Mouse (Mus musculus) right cerebral cortex, adult 18-20 months (tissue): Measurements from ENCODE around the gene Stat1.

ENCODE experiments used
- DNase-seq: peaks from one replicate; pipeline ENCODE4 v3.0.0; 2022; ENCODE audit warnings: mixed read lengths

Stat1 gene

DNA sequence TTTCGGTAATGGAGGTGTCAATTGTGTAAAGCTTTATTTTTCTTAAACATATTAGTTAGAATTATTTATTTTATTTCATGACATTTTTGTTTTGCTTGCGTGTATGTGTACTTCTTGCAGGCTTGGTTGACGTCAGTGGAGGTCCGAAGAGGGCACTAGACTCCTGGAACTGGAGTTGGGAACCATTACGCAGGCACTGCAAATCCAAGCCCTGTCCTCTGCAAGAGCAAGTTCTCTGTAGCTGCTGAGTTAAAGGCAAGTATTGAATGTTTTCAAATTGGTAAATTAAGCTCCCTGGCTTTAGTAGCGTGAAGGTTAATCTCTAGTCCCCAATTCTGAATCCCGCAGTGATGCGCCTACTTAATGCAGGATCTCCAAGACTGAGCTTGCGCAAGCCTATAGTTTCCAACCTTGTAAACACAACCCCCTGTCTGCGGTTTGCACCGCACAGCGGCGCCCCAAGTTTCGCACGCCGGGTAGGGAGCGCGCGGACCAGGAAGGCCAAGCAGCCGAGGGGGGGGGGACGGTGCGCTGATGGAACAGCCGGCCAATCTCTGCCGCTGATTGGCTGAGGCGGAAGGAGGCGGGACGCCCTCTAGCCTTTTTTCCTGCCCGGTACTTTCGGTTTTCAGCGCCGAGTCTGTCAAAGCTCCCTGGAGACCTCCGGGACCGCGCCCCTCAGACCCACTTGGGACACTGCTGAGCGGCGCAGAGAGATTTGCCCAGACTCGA, at the start of gene Stat1:
Gene Stat1, plus strand, starts transcription at position 581 of the 732 bp plus-strand sequence.
- DNase-seq, result peak; percentile 86

DNA sequence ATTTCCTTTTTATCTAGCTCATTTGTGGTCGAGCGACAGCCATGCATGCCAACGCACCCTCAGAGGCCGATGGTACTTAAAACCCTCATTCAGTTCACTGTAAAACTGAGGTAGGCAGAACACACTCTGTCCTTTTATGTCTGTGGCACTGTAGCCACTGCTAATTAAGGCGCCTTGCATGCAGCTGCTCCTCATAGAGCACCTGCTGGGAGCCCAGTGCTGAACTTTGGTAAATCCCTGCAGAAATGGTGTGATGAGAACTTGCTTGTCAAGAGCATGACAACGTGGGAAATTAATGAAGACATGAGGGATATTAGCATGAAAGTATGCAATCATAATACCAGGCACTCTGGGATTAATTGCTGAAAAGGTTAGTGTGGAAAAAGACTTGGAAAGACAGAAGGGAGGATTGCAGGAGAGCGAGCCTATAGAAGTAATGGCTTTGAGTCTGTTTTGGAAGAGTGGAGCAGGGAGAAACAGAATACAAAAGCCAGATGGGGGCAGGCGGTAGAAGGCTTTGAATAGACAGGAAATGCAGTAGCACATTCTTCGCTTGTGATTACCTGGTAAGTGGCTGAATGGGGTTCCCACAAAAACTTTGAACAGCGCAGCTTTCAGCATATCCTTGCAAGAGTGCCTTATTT, 39.4 kb upstream of the Stat1 start:
- DNase-seq, result no peak

DNA sequence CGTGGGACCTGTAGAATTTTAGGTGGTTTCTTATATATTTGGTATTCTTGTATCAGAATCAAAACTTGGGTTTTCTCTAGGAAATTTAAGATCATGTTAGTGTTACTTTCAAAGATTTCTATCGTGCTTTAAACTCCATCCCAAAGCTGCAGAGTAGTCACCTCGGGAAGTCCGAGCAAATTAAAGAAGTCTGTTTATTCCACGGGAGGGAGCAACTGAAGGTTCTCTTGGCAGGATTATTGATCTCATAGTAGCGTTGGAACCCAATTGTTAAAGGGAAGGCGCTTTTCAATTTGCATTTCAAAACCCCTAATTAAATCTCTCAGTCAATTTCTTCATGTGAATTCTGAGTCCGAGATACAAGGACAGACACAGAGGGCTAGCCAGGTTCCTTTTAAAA, 38.9 kb upstream of the Stat1 start:
- DNase-seq, result no peak

DNA sequence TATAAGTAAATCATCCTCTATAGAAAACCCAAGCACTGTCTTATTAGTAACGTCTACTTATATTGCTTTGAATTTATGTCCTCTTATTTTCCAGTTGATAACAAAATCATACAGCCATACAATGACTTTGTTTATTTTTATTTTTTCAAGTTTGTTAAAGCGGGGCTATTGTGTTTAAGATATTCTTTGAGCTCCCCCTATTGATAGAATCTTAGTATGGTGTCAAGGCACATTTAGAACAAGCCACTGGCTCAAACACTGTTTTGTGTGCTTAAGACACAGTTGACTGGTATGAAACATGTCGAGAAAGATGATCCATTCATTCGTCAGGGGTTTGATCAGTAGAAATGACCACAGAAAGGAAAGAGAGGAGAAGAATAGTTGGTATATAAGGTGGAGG, 33.0 kb upstream of the Stat1 start:
- DNase-seq, result no peak

DNA sequence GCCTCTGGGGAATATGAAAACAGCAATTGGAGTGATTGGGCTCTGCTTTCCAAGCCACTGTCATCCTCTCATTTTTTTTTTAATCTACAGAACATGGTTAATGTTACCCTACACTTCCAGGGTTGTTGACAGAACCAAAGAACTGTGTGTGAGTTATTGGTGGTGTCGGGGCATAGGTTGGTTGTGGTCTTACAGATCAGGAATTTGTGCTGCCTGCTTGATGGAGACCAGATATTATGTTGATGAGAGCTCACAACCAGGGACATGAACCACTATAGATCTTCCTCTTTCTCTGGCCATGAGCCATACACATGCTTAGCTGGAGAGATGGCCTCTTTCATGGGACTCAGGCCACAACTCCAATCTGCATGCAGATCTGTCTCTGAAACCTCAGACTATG, 32.1 kb upstream of the Stat1 start:
- DNase-seq, result no peak

DNA sequence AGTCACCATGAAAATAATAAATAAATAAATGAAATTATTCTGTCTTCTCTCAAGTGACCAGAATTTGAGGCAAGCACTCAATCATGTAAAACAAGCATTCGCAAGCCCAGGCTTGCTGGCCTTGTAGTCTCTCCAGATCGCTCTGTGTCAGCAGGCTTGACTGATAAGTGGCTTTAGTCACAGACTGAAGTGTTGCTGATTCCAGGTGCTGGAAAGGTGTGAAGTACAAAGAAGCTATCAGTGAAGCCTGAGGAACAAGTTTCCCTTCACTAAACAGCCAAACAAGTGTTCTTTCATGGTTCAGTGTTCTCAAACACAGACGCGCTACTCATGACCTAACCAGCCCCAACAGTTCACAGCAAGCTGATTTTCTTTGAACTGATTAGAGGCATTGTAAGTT, 30.6 kb upstream of the Stat1 start:
- DNase-seq, result no peak

DNA sequence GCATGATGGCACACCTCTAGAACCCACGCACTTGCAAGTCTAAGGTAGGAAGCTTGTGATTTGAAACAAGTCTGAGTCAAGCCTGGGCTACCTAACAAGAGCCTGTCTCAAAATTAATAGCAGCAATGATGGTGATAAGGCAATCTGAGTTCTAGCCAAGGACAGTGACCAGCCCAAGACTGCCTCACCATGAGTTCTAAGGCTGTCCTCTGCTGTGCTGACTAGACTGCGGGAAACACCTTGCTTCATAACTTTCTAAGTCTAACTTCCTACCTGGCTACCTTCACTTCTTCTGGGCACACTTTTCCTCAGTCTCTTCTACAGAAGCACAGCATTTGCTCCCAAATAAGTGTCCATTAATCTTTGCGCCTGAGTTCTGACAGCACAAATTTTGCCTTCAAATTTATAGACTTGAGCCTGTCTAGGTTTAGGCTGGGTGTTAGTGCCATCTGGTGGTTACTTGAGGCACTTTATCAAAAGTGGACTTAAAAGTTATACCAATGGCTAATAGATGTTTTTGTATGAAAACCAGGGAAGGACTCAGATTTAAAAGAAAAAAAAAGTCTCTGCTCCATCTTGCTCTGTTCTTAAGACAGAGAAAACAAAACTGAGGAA, 20.5 kb upstream of the Stat1 start:
- DNase-seq, result peak; percentile 23

DNA sequence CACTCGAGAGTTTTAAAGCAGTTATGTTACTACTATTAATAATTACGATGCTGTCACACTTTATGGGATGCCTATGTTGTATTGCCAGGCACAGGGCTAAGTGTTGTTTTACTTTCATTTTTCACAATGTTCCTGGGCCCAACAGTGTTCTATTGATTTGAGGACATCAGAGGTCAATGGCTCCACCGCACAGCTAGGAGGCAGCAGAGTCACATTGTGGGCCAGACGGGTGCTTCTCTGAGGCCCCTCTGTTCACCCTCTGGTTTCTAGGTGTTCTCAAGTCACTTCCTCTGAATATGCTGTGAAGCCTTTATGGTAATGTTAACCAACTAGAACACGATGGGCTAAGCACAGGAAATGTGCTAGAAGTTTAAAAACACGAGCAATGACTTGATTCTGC, 18.7 kb upstream of the Stat1 start:
- DNase-seq, result no peak

DNA sequence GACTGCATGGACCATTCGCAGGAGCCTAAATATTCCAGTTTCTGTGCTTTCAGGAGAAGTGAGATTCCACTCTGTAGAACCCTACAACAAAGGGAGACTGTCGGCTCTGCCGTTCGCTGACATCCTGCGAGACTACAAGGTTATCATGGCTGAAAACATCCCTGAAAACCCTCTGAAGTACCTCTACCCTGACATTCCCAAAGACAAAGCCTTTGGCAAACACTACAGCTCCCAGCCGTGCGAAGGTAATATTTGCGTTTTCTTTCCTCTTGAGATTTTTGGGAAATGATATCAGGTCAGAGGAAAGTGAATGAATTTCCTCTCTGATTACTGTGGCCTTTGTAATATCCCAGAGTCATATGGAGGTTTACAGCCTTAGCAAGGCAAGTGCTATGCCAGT, 16.4 kb upstream of the Stat1 start:
- no peak for DNase-seq

DNA sequence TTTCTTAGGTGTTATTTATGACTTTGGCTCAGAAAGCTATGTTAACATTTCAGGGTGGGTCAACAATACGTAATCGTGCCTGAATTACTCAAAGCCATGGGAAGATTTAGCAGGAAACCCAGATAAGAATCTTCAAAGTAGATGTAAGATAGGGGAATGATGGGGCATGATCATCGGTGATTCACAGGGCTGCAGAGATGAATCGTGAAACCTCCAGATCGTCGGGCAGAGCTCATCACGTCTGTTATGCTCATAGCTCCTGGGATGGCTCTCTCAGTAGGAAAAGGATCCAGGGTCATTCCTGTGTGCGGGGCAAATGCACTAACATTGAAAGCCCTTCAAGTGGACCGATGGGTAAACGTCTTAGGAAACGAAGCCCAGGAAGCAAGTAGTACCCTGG, 12.0 kb upstream of the Stat1 start:
- no peak for DNase-seq

DNA sequence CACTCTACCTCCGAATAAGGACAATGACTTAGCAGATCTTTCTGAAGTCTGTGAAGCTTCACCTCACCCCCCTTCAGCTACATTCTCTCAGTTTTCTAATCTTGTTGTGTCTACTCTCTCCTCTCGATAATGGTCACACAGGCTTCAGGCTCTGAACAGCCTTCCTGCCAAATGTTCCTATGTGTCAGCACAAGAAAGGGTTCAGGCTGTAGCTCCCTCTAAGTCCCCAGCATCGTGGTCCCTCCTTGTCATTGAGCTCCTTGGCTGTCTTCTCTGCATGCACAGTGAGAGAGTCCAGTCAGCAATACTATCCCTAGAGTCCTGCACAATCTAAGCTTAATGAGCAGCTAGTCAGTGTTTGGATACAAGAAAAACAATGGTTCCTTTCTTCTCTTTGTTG, 8.0 kb upstream of the Stat1 start:
- DNase-seq, result no peak

DNA sequence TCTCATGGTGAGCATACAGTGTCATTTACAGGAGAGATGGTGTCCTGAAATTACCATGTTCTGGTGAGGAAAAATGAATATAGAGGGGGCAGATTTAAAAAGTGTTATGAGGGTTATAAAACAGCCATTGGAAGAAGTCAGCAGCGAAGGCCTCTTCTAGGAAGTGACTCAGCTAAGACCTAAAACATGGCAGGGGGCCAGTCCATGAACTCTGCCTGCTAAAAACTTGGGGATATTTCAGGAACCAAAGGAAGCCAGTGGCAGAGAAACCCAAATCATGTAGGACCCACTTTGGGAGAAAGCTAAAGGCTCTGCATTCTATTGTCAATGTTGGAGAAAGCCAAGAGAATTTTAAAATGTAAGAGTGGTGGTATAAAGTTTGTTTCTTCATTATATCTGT, 6.9 kb upstream of the Stat1 start:
- DNase-seq, result no peak

DNA sequence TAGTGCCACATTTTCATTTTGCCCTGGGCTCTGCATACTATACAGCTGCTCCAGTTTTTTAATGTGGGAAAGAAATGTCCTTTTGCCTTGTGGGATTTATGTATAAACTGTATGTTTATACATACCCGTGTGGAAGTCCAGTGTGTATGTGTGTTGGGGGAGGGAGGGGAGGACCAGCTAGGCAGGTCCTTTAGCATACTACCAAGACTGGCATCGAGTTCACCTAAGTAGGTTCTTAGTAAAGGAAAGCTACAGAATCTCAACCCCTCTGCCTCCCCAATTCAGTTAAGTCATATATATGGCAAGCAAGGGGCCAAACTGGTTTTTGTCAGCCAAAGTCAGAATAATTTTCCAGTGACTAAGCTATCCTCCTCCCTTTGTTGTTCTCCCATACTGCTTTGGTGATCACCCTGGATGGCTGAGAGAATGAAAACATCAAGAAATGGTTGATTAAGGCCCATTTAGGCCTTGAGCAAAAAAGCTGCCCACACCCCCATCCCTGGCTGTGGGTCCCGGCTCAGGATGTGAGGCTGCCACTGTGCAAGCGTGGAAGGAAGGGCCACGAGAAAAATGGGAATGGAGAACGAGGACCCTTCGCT, 6.1 kb upstream of the Stat1 start:
- no peak for DNase-seq

DNA sequence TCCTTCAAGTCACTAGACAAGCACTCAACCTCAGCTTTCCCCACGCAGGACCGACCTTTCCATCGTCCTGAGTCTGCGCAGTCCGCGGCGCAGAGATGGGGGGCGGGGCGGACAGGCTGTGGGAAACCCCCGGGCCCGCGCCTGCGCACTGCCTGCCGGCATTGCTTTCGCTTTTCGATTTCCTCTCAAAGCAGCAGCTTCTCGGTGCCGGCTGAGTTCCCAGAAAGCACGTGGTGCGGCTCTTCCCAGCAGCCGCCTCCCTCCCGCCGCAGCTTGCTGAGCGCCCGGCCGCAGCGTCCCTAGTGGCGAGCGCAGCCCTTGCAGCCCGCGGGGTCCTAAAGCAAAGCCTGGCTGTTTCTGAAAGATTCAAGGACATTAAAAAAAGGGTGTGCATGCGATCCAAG, 5.6 kb upstream of the Stat1 start:
- DNase-seq, result peak; percentile 98

DNA sequence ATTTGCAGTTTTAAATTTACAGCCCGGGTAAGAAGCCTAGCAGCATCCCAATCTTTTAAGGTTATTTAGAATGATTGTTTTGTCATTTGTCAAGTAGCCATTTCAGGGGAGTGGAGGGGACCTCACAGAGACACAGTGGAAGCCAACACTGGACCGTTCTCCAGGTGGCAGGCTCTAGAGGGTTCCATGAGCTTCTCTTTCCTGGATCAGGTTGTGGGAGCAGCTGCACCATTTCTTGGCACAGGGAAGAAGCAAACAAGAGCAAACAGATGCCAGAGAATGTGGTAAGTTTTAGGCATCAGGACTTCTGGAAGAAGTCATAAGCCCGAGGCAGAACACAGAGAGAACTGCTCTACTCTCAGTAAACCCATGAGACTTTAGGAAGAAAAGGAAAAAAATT, 2.8 kb upstream of the Stat1 start:
- DNase-seq, result no peak

DNA sequence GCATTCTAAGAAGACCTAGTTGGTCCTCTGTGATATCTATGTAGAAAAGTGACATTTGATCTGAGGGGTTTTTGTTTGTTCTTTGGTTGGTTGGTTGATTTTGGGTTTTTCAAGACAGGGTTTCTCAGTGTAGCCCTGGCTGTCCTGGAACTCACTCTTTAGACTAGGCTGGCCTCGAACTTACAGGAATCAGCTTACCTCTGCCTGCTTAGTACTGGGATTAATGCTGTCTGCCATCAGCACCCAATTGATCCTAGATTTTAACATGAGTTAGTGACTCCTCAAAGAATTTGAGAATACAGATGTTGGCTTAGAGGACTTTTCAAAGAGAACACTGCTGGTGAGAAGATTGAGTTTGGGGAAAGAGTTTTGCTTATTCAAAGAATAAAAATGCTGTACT, 1.5 kb upstream of the Stat1 start:
- DNase-seq, result no peak

DNA sequence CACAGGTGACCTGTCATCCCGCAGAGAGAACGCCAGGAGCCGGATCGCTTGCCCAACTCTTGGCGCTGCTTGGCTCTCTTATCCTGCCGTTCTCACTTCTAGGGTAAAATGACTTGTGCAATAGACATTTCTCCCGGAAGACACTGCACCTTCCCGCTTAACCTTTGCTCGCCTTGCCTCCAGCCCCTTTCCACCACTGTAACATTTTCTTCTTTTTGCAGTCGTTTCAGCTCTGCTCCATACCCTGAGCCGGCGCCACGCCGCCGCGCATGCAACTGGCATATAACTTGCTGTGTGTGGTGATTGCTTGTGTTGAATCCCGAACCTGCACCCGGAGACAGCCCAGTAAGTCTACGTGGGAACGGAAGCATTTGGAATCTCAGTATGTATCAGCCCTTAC, 451 bp downstream of the Stat1 start:
- no peak for DNase-seq

DNA sequence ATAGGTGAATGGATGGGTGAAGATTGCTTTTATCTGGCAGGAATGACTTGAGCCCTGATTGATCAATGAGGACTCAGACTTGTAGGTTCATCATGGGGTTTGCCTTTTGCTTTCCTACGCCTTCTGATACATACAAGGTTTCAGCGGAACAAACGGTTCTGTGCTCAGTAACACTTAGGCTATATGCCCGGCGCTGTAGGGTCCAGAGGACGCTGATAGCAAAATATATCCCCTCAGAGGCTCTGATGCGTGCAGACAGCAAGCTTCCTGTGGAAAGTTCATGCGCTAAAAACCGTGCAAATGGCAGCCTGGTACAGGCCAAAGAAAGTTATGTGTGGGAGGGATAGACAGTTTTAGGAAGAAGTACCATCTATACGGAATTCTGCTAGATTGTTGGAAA, 951 bp downstream of the Stat1 start:
- no peak for DNase-seq

DNA sequence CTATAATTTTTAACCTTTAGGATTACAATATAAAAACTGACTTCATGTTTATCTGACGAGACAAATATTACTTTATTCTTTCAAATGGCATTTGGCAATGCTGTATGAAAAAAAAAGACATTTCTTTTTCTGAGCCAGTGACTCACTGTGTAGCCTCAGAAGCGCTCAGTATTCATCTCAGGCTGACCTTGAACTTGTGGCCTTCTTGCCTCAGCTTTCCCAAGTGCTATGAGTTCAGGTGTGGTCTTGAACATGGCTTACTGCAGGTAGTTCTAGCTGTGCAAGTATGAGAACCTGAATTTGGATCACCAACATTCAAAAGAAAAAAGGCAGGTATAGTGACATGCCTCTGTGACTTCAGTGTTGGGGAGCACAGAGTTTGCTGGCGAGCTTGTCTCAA, 1.8 kb downstream of the Stat1 start:
- DNase-seq, result no peak

DNA sequence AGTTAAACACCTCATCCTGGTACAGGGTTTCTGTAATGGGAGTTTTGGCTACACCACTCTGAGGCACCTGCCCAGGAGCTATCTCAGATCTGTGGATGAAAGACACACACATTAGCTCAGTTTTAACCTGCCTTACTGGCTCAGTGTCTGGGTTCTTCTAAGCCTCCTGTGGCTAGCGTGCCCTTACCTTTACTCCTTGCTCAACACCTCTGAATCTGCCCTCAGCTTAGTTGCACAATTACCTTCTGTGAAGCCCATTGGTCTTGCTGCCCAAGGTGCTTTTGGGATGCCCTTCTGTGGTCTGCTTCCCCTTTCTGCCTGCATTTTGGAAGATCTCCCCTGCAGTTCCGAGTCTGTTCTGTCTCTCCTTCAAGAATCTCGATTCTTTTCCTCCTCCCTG, 5.6 kb downstream of the Stat1 start:
- no peak for DNase-seq

DNA sequence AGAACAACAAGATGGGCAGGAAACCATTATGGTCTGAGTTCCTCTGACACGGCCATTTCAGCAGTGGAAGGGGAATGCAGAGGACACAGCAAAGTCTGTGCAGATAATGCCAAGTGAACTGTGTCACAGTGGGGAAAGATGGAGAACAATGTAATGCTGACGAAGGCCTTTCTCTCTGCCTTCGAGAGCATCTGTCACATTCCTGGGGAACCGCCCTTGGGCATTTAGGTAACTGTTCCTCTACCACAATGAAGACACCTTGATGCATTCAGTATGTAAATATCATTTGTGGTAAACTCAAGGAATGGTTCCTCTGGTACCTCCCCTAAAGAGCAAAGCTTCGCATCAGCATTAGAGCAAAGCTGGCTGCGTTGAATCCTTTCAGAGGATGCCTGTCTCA, 8.1 kb downstream of the Stat1 start:
- DNase-seq, result no peak

DNA sequence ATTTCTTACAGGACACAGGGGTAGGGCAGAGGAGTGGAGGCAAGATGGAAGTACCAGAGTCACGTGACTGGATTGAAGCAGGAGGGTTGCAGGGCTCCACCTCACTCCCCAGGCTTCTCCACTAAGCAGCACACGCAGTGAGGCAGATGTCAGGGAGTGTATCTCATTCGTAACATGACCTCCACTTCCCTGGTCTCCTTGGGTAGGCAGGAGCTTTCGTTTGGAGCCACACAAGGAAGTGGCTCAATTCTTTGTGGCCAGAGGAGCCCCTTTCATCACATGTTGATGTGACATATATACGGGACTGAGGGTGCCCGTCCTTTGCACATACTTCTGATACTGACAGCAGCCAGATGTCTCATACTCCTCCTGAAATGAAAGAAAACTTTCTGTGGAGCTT, 10.6 kb downstream of the Stat1 start:
- DNase-seq, result no peak

DNA sequence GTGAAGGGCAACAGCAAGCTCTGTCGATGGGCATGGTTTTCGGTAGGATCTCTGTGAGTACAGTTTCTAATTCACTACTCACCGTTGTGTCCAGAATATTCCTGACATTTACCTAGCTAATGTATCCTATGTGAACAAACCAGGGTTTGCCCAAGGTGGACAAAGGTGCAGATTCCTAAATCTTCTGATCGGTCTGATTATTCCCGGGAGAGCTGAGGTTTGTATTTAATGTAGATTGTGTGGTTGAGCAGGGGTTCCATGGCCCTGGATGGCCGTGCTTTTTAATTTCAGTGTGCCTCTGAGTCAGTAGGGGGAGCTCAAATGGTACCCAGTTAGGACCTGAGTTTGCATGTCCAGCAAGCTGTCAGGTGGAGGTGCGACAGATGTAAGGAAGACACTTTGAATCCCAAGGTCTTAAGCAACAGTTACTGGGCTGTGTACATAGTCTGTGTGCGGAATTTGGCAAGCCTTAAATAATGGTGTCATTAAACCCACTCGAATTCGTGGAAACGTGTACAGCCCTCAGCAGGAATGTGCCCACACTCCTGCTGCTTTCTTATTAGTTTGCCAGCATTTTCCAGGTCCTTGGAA, 12.6 kb downstream of the Stat1 start:
- DNase-seq, result no peak

DNA sequence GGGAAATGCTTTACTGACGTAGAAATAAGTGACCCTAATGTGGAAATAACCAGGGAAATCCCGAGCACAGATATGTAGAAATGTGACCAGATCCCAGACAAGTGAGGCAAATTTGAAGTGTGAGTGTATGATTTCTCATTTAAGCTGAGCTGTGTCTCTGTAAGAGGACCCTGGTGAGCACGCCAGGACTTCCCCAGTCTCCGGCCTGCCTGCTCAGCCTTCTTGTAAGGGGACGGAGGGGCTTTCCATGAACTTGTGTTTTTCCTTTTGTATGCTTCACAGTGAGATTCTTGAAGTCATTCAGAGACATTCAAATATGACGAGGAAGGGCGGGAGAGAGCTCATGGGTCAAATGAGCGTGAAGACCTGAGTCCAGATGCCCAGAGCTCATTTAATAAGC, 14.0 kb downstream of the Stat1 start:
- DNase-seq, result no peak
